Mouse (Mus musculus): ENCODE results near the gene Zcchc2. TPM values are rescaled to one million over a fixed set of nuclear protein-coding genes. Genes with fewer than 3 reads are reported as not detected.

The Zcchc2 gene
- polyA plus RNA-seq, 1 experiment: 4.7 TPM

GRCm38 (mm10) chr1:106043053-106043820, 53.0 kb downstream of the Zcchc2 start:
- Histone ChIP-seq H3K27me3 (ENCODE audit: control insufficient read depth, insufficient read depth, insufficient read length) (no peaks in the 10 kb centered on the region), H3K4me3 (no peak overlapping the region), H3K4me2 (ENCODE audit: low read depth) (no peak overlapping the region), H3K36me3 (ENCODE audit: control insufficient read depth, insufficient read depth) (no peaks in the 10 kb centered on the region), H3ac (ENCODE audit: control insufficient read depth, insufficient read length) (no peak overlapping the region), H3K79me2 (ENCODE audit: control insufficient read depth, insufficient read depth) (no peaks in the 10 kb centered on the region)
- TF ChIP-seq MAX (IDR thresholded peaks at IDR 0.05; ENCODE audit: low read depth) (no peak), TCF3 (IDR thresholded peaks at IDR 0.05; ENCODE audit: insufficient read length, low read depth) (no peak), REST (IDR thresholded peaks at IDR 0.05; ENCODE audit: insufficient read depth, insufficient read length) (no peak), TCF12 (IDR thresholded peaks at IDR 0.05; ENCODE audit: insufficient read depth, poor library complexity, severe bottlenecking) (no peak), MYOD1 (IDR thresholded peaks at IDR 0.05; ENCODE audit: control insufficient read depth in 1 of 3, insufficient read length in 2 of 3, low read depth in 2 of 3) (no peak), POLR2AphosphoS2 (IDR thresholded peaks at IDR 0.05; ENCODE audit: insufficient read length, low read depth) (no peak), CEBPB (IDR thresholded peaks at IDR 0.05; ENCODE audit: insufficient read depth, poor library complexity, severe bottlenecking) (no peak), MYOG (IDR thresholded peaks at IDR 0.05; ENCODE audit: control insufficient read depth in 1 of 3, insufficient read depth in 1 of 3, insufficient read length in 2 of 3, low read depth in 2 of 3) (no peak), SRF (IDR thresholded peaks at IDR 0.05; ENCODE audit: control insufficient read depth, insufficient read length, low read depth) (no peak), USF1 (IDR thresholded peaks at IDR 0.05; ENCODE audit: low read depth) (no peak), E2F4 (IDR thresholded peaks at IDR 0.05; ENCODE audit: insufficient read depth) (no peak), POLR2A (IDR thresholded peaks at IDR 0.05; ENCODE audit: insufficient read length, low read depth) (no peak)

- Histone ChIP-seq H3K4me2 (ENCODE audit: low read depth) (no peak overlapping the region), H3K4me3 (no peak overlapping the region), H3K27me3 (ENCODE audit: control insufficient read depth, insufficient read depth, insufficient read length) (no peaks in the 10 kb centered on the region), H3K79me2 (ENCODE audit: control insufficient read depth, insufficient read depth) (no peaks in the 10 kb centered on the region), H3K36me3 (ENCODE audit: control insufficient read depth, insufficient read depth) (no peaks in the 10 kb centered on the region), H3ac (ENCODE audit: control insufficient read depth, insufficient read length) (no peak overlapping the region)
- TF ChIP-seq MAX (IDR thresholded peaks at IDR 0.05; ENCODE audit: low read depth) (no peak), POLR2AphosphoS2 (IDR thresholded peaks at IDR 0.05; ENCODE audit: insufficient read length, low read depth) (no peak), SRF (IDR thresholded peaks at IDR 0.05; ENCODE audit: control insufficient read depth, insufficient read length, low read depth) (no peak)
These were observed 58.8 kb downstream of the Zcchc2 start for GRCm38 (mm10) chr1:106049036-106049435.

- no peak overlapping the region for H3K4me3 ChIP-seq
- H3K4me2 ChIP-seq (ENCODE audit: low read depth): no peak overlapping the region
- no peaks in the 10 kb centered on the region for H3K79me2 ChIP-seq (ENCODE audit: control insufficient read depth, insufficient read depth)
- no peak overlapping the region for H3ac ChIP-seq (ENCODE audit: control insufficient read depth, insufficient read length)
- no peaks in the 10 kb centered on the region for H3K36me3 ChIP-seq (ENCODE audit: control insufficient read depth, insufficient read depth)
- H3K27me3 ChIP-seq (ENCODE audit: control insufficient read depth, insufficient read depth, insufficient read length): no peaks in the 10 kb centered on the region
- TF ChIP-seq USF1 (IDR thresholded peaks at IDR 0.05; ENCODE audit: low read depth): no peak
- no peak for TF ChIP-seq REST (IDR thresholded peaks at IDR 0.05; ENCODE audit: insufficient read depth, insufficient read length)
- TF ChIP-seq E2F4 (IDR thresholded peaks at IDR 0.05; ENCODE audit: insufficient read depth): no peak
- no peak for TF ChIP-seq POLR2A (IDR thresholded peaks at IDR 0.05; ENCODE audit: insufficient read length, low read depth)
- no peak for TF ChIP-seq MYOG (IDR thresholded peaks at IDR 0.05; ENCODE audit: control insufficient read depth in 1 of 3, insufficient read depth in 1 of 3, insufficient read length in 2 of 3, low read depth in 2 of 3)
These were observed 64.8 kb downstream of the Zcchc2 start for GRCm38 (mm10) chr1:106054978-106055377.

- H3K36me3 ChIP-seq (ENCODE audit: control insufficient read depth, insufficient read depth): no peaks in the 10 kb centered on the region
- H3K27me3 ChIP-seq (ENCODE audit: control insufficient read depth, insufficient read depth, insufficient read length): no peaks in the 10 kb centered on the region
These were observed 68.1 kb downstream of the Zcchc2 start for GRCm38 (mm10) chr1:106058355-106058754.

GRCm38 (mm10) chr1:106059516-106060277, 69.5 kb downstream of the Zcchc2 start:
- H3K36me3 ChIP-seq (ENCODE audit: control insufficient read depth, insufficient read depth): no peaks in the 10 kb centered on the region
- H3K4me3 ChIP-seq: no peak overlapping the region
- TF ChIP-seq POLR2A (IDR thresholded peaks at IDR 0.05; ENCODE audit: insufficient read length, low read depth): no peak
- no peak overlapping the region for H3K4me2 ChIP-seq (ENCODE audit: low read depth)
- H3K79me2 ChIP-seq (ENCODE audit: control insufficient read depth, insufficient read depth): no peaks in the 10 kb centered on the region
- no peak overlapping the region for H3ac ChIP-seq (ENCODE audit: control insufficient read depth, insufficient read length)
- no peaks in the 10 kb centered on the region for H3K27me3 ChIP-seq (ENCODE audit: control insufficient read depth, insufficient read depth, insufficient read length)

More at GRCm38 (mm10) chr1:106058355-106058754, 68.1 kb downstream of the Zcchc2 start:
- no peak overlapping the region for H3ac ChIP-seq (ENCODE audit: control insufficient read depth, insufficient read length)
- no peak overlapping the region for H3K4me3 ChIP-seq
- no peak overlapping the region for H3K4me2 ChIP-seq (ENCODE audit: low read depth)
- H3K79me2 ChIP-seq (ENCODE audit: control insufficient read depth, insufficient read depth): no peaks in the 10 kb centered on the region
- TF ChIP-seq REST (IDR thresholded peaks at IDR 0.05; ENCODE audit: insufficient read depth, insufficient read length) (no peak), MYOG (IDR thresholded peaks at IDR 0.05; ENCODE audit: control insufficient read depth in 1 of 3, insufficient read depth in 1 of 3, insufficient read length in 2 of 3, low read depth in 2 of 3) (no peak), USF1 (IDR thresholded peaks at IDR 0.05; ENCODE audit: low read depth) (no peak), TCF3 (IDR thresholded peaks at IDR 0.05; ENCODE audit: insufficient read length, low read depth) (no peak), POLR2AphosphoS2 (IDR thresholded peaks at IDR 0.05; ENCODE audit: insufficient read length, low read depth) (no peak), SRF (IDR thresholded peaks at IDR 0.05; ENCODE audit: control insufficient read depth, insufficient read length, low read depth) (no peak), MAX (IDR thresholded peaks at IDR 0.05; ENCODE audit: low read depth) (no peak), POLR2A (IDR thresholded peaks at IDR 0.05; ENCODE audit: insufficient read length, low read depth) (no peak), E2F4 (IDR thresholded peaks at IDR 0.05; ENCODE audit: insufficient read depth) (no peak)

Data from myocyte (in vitro differentiated cells).